Mouse (Mus musculus) layer of hippocampus, adult 6 months (tissue): Measurements from ENCODE around the gene H2al1m. TPM values are rescaled to one million over a fixed set of nuclear protein-coding genes. Genes with fewer than 3 reads are reported as not detected.

Experiments
- long read RNA-seq, 2 experiments: library from polyadenylated mRNA; unstranded; transcript quantifications; one replicate each; pipeline ENCODE4 v2.0.0; 2019 to 2020
- polyA plus RNA-seq: library from polyadenylated mRNA; unstranded; fragments of <200 nt; fragmentation: Nextera tagmentation; gene quantifications from 2 replicates; pipeline ENCODE4 v1.2.3, GENCODE M21; 2021

Gene H2al1m
- polyA plus RNA-seq = not detected in 2 replicates
- long read RNA-seq, experiment 1 = 0 reads
- long read RNA-seq, experiment 2 = 0 reads

GRCm38 (mm10) chrX:9283464-9283863, at the start of gene H2al1m:
Gene H2al1m, plus strand, starts transcription at chrX:9283764.

GRCm38 (mm10) chrX:9256766-9257165, 26.8 kb upstream of the H2al1m start, which contains the start of gene Gm14862:
Gene Gm14862, minus strand, starts transcription at chrX:9256899.

GRCm38 (mm10) chrX:9272460-9273361, 10.9 kb upstream of the H2al1m start, which contains the start of gene Xk:
Gene Xk, plus strand, starts transcription at chrX:9272756.

Other genes starting within 250 kb of the H2al1m start
- not detected in 2 replicates for gene Fthl17f, start 220.7 kb upstream of the H2al1m start, polyA plus RNA-seq
- not detected in 2 replicates for gene 4930402K13Rik, start 179.2 kb upstream of the H2al1m start, polyA plus RNA-seq
- gene Lancl3, start 83.9 kb upstream of the H2al1m start, polyA plus RNA-seq = 1.8 and 1.9 TPM in 2 replicates
- not detected in 2 replicates for gene Gm14862, start 26.9 kb upstream of the H2al1m start, polyA plus RNA-seq
- gene Xk, start 11.0 kb upstream of the H2al1m start, polyA plus RNA-seq = 4.6 and 5.4 TPM in 2 replicates
- gene H2al1k, start 66.9 kb downstream of the H2al1m start, polyA plus RNA-seq = not detected in 2 replicates
- 0.35 and 0.44 TPM in 2 replicates for gene Cybb, start 204.0 kb downstream of the H2al1m start, polyA plus RNA-seq